Mouse (Mus musculus) activated CD4-positive, CD25-positive, alpha-beta regulatory T cell, adult 4 months (primary cell): ENCODE data around the gene Spsb1. TPM values are rescaled to one million over a fixed set of nuclear protein-coding genes. Genes with fewer than 3 reads are reported as not detected.

Experiments
- ATAC-seq: one replicate; pipeline ENCODE4 v1.8.0; 2017
- polyA plus RNA-seq, 2 experiments: library from polyadenylated mRNA; unstranded; fragments of 100-300 nt; shearing (Covaris generic); gene quantifications; one replicate each; pipeline ENCODE4 v1.2.1; 2017

Gene Spsb1
- polyA plus RNA-seq, 2 experiments from 2014 or later = 4.0 to 6.3 TPM

GRCm38 (mm10) chr4:149880908-149881307, 73.9 kb downstream of the Spsb1 start:
- no peak for ATAC-seq

DNA sequence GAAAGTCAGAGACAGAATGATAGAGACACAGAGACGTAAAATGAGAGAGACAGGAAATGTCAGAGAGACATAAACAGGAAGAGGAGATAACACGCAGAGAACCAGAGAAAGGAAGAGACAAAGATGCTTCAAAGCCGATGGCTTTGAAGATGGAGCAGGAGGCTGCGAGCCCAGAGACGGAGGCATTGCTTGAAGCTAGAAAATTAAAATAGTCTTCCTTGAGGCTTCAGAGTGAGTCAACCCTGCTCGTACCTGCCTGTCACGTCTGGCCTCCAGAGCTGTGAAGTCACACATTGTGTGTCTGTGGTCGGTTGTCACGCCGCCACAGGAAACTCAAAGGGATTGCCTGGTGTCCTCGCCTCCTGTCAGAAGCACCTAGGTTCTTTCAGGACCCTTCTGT, 74.9 kb downstream of the Spsb1 start:
- peak; percentile 89 for ATAC-seq

GRCm38 (mm10) chr4:149878021-149878449, 76.8 kb downstream of the Spsb1 start:
- ATAC-seq = no peak

- no peak for ATAC-seq
Observed at GRCm38 (mm10) chr4:149877202-149877601, 77.6 kb downstream of the Spsb1 start.

GRCm38 (mm10) chr4:149876761-149877160, 78.1 kb downstream of the Spsb1 start:
- no peak for ATAC-seq

DNA sequence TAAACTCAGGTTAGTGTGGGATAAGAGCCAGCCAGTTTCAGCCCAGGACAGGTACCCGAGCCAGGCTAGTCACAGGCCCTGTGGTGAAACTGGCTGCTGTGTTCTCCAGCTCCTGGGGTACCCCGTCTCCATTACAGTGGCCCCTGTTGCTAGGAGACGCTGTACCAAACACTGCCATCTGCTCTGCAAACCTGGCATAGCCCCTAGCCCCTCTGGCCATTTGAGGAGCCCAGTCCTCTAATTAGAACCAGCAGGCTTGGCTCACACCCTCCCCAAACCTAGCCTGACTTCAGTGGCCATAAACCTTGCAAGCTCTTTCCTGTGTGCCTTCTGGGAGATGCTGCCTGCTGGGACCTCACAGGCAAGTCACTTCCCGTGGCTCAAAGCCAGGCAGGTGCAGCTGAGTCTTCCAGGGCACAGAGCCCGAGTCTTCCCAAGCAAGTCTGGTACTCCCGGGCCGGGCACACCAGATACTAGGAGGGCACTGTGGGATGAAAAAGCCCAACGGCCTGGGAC, 78.8 kb downstream of the Spsb1 start:
- ATAC-seq = no peak

DNA sequence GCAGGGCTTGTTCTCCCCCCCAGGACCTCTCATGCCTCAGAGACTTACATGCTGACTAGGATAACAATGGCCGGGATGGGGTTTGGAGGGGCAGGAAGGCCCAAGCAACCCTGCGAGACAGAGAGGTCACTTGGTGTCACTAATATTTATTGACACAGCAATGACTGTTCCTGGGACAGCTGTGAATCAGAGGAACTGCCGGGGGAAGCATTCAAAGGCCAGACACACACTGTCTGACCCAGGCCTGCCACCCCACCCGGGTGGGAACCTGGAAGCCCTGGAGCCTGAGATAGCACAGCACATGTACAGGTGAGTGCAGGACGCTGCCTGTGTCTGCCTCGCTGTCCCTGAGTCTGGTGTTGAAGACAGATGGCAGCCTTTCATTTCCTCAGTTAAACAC, 79.5 kb downstream of the Spsb1 start:
- no peak for ATAC-seq

DNA sequence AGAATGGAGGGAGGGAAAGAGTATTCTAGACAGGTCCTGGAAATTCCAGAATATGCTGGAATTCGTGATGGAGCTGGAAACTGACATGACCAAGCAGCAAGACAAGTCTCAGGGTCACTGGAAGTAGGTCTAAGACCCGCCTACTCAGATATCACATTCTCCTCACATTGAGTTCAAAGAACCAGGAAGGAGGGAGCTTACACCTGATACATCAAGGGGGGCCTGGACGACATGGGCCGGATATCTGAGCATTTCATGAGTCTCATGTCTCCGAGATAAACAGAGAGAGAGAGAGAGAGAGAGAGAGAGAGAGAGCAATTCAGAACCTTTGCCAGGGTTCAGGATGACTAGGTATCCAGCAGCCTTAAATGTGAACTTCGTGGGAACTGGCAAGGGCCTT, 82.6 kb downstream of the Spsb1 start:
- ATAC-seq = no peak

DNA sequence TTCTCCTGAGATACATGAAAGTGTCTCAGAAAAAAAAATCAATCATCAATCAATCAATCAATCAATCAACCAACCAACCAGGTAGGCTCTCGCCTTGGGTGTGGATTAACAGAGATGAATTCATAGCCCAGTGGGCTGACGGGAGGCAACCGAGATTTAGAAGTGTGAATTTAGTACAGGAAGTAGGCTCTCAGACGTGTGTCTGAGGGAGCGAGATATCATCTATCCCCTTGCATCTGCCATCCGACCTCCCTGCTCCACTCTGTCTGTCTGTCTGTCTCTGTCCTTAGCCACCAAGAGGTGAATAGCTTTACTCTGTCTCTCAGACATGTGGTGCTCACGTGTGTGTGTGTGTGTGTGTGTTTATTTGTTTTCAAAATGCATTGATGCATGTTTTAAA, 83.3 kb downstream of the Spsb1 start:
- peak; percentile 78 for ATAC-seq

GRCm38 (mm10) chr4:149871014-149871413, 83.8 kb downstream of the Spsb1 start:
- ATAC-seq = no peak

GRCm38 (mm10) chr4:149870412-149870811, 84.4 kb downstream of the Spsb1 start:
- ATAC-seq = no peak

DNA sequence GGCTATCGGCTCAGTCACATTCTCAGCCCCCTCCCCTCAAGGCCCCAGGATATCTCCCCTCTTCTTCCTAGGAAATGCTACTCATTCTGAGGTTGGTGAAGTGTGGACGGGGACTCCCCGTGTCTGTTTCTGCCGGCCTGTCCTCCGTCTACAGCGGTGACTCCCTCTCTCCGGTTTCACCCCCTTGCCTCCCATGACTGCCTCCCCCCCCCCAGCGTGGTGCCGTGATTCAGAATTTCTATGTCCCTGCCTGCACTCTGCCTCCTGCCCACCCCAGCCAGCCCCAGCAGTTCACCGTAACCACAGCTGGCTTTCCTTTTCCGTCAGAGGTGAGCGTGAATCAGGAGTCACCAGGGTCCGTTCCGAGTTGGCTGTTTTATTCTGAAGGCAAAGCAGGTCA, 86.1 kb downstream of the Spsb1 start:
- no peak for ATAC-seq

GRCm38 (mm10) chr4:149868009-149868408, 86.8 kb downstream of the Spsb1 start:
- ATAC-seq = no peak

- ATAC-seq = no peak
Observed at GRCm38 (mm10) chr4:149867351-149867750, 87.5 kb downstream of the Spsb1 start.

DNA sequence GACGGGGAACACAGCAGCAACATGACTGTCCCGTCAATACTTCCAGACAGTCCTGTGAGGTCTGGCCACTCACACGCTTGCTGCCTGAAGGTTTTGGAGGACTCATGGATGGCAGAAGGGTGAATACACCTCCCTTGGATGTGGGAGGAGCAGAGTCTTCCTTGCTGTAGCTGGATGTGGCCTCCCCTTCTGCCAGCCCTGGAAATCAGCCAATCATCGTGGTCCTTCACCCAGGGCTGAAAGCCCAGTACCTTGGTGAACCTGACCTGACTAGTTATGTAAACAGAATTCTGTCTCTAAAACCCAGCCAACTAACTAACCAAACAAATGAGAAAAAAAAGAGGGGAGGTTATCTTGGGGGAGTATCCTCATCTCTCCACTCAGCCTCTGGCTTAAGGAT, 90.4 kb downstream of the Spsb1 start:
- no peak for ATAC-seq

GRCm38 (mm10) chr4:149863522-149863921, 91.3 kb downstream of the Spsb1 start:
- ATAC-seq = peak; percentile 32

GRCm38 (mm10) chr4:149860393-149860792, 94.5 kb downstream of the Spsb1 start:
- ATAC-seq = no peak

- no peak for ATAC-seq
Observed at GRCm38 (mm10) chr4:149858584-149858983, 96.3 kb downstream of the Spsb1 start.

- no peak for ATAC-seq
Observed at GRCm38 (mm10) chr4:149858097-149858496, 96.7 kb downstream of the Spsb1 start.

DNA sequence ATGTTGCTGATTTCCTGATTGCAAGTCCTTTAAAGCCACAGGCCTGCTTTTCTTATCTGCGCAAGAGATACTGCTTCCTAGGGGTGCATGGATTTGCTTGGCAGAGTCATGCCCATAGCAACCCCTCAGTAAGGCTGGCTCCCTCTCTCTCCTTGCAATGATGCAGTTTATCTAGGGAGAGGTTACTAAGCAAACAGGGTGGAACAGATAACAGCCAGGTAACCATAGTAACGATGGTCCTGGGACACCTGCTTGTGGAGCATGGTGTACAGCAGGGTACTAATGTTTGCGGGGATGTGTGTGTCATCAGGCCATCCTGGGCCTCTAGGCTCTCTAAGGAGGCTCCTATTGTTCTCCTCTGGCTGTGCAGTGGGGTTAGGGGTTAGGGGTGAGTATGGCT, 97.2 kb downstream of the Spsb1 start:
- no peak for ATAC-seq

DNA sequence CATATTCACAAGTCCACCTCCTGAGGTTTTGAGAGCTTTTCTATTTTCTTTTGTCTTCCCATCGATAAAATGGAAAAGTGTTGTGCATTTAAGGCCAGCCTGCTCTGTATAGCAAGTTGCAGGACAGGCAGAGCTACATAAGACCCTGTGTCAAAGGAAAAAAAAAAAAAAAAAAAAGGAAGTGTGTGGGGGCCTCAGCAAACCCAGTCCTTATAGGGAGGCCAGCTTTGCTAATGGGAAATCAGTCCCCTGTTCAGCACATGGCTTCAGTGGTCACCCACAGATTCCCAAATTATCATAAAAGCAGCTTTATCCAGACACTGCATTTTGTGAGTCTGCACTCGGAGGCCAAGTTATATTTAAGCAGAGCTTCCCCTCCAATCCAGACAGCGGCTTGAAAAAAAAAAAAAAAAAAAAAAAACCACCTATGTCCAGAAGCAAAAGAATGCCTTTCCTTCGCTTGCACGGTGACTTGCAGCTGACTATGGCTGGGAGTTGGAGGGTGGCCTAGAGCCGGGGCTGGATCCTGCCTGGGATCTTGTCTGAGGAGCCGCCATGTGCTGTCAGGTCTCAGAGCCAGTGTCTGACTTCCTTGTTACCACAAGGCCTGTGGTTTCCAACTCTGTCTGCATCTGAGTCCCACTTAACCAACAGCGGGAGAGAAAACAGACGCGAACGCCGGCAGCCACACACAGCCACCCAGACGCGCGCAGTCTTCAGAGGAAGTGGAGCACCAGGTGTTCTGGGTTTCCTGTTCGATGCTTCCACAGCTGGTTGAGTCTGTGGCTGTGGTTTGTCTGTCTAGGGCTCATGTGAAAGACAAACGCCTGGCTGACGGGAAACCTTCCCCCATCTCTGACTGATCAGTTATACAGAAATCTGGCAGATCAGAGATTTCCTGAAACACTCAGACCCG, 98.7 kb downstream of the Spsb1 start:
- ATAC-seq = peak; percentile 86

- no peak for ATAC-seq
Observed at GRCm38 (mm10) chr4:149855180-149855891, 99.5 kb downstream of the Spsb1 start.

DNA sequence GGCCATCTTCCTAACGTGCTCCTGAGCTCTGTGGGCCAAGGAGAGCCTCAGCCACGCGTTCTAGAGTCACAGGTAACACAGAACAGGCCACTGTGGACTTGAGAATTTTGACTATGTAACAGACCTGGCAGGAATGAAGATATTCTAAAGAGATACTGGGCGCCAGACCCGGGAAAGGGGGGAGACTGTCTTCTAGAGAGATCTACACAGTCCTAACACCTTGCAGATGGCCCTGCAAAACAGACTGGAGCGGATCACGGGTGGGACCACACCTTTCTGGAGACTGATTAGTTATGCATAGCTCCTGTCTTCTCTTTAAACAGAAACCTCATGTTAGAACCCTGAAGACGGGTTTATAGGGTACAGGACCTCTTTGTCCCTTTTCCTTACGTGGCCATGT, 100.1 kb downstream of the Spsb1 start:
- no peak for ATAC-seq

DNA sequence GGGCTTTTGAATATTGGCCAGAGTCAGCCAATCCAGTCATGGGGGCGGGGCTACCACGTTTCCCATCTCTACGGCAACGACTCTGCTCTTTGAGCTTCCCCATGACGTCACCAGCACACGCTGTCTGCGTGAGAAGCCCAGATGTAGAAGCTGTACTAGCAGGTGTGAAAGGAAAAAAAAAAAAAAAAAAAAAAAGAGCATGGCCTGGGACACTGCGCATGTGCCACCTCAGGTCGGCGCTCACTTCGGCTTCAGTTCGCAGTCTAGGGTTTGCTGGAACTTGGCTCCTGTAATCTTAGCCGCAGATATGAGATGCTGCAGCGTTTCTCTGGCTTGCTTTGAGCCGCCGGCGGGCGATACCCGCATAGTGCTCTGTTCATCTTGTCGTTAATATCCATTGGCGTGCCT, 100.5 kb downstream of the Spsb1 start:
- peak; percentile 59 for ATAC-seq
